Mouse (Mus musculus): ENCODE data around the gene Cd28.
A peak's percentile ranks its signal among the peaks of the same experiment; 100 is the strongest.
"Not testable (repeated sequence)": the region's sequence is repeated elsewhere in the genome, so short reads cannot be mapped to it uniquely, and the experiment has no call there.

Gene Cd28

DNA sequence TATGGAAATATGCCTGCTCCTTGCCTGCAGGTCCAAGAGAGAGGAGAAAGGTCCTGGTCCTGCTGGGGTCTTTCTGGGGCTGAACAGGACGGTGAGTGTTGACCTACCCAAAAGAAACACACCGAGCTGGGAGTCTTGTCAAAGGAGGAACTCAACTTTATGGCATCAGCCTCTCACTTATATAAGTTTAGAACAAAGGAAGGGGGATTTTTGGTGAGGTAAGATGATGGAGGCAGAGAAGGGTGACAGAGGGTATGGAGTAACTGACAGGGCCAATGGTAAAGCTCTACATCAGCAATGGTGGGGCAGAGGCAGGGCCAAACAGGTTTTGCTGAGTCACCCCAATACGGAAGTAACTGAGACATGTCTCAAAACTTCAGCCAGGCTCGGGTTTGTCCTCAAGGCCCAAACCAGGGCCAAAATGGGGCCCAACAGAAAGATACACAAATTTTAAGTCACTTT is 84.6 kb downstream of the Cd28 start:
- DNase-seq (ENCODE audit: low spot score): no peak

DNA sequence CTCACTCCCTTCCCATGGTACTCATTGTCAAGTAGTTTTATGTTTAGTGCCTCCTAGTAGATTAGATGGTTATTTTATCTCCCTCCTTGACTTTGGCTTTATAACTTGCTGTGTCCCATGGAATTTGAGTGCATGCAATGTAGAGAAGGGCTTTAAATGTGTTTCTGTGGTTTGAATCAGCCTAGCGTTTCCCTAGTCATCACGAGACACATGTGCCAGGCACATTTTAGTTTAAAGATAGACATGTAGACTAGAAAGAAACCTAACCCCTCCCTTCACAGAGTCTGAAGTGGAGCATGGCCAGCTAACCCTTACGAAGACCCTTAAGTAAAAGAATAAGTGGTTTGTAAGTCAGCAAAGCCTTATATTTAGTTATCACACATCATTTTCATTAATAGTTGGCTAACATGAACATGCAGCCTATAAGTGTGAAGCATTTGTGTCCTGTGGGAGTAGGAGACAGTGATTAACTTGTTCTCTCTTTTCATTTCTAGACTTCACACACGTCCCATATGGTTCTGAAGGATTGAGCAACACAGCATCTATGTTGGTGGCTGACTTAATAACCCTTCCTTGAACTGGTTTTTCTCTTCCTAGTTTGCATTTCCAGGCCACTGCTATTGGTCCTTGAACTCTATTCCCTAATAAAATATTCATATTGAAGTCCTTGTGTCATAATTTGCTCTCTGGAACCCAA is 86.7 kb downstream of the Cd28 start:
- DNase-seq (ENCODE audit: low spot score): no peak

DNA sequence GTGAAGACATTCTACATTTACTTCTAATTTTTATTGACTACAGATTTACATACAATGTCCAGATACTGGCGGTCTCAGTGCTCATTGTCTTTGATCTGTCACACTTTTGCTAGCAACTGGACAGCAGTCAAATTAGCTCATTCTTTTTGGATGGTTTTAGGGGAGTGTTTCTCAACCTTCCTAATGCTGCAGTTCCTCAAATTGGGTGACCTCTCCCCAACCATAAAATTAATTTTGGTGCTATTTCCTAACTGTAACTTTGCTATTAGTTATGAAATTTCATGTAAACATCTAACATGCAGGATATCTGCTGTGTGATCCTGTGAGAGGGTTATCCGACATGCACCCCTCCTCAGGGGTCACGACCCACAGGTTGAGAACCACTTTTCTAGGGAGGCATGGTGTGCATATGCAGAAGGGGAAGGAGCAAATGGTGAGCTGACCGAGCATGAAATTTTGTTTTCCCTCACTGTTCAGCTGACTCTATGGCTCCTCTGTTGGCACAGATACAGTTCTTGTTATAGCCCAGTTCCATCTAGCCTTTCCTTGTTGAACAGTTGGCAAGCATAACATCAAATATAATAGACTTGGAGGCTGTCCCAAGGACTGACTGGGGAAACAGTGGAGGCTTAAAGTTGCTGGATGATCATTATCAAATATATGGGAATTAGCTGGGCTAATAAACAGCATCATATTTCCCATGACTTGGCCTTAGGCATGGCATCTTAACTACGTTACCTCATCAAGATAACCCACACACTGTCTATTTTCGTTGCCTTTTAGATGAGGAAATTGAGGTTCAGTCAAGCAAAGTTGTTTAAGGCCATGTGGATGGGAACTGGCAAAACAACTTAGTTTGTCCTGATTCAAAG is 87.5 kb downstream of the Cd28 start:
- no peak for DNase-seq (ENCODE audit: low spot score)

DNA sequence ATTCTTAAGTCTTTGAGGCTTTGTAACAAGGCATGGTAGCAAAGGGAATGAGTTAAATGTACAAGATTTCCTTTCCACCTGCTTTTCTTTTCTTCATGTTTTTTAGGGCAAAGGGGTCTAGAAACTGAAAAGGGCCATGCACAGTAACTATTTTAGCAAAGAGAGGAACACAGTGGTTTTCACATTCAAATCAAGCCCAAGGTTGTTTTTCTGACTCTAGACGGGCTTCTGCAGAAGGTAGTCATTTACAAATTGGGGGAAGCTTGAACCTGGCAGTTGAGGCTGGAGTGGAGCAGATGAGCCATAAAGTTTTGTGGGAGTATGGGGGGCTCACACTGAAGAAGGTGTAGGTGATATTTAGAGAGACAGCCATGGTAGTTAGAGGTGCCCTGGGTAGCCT is 88.6 kb downstream of the Cd28 start:
- no peak for DNase-seq (ENCODE audit: low spot score)

DNA sequence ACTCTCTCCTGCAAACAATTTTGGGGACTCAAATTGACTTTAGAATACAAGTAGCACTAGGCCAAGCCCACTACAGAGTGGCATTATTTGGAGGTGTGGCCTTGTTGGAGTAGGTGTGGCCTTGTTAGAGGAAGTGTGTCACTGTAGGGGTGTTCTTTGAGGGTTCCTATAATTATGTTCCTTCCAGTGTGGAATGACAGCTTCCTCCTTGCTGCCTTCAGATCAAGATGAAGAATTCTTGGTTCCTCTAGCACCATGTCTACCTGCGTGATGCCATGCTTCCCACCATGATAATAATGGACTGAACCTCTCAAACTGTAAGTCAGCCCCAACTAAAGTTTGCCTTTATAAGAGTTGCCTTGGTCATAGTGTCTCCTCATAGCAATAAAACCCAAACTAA is 91.1 kb downstream of the Cd28 start:
- no peak for DNase-seq (ENCODE audit: low spot score)

DNA sequence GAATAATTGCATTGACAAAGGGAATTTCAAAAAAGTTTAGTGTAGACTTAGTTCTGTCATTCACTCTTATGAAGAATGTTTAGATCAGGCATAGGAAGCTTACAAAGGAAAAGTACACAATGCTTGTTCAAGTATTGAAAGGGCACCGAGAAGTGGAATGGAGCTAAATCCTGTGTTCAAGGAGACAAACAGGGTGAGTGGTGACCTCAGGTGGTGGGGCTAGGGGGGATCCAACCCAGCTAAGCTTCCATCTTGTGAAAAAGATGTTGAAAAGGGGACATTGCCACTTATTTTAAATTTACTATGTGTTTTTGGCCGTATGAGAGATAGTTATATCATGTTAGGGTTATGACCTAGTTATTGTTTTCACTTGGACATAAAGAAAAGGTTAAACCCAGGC is 91.9 kb downstream of the Cd28 start:
- no peak for DNase-seq (ENCODE audit: low spot score)

DNA sequence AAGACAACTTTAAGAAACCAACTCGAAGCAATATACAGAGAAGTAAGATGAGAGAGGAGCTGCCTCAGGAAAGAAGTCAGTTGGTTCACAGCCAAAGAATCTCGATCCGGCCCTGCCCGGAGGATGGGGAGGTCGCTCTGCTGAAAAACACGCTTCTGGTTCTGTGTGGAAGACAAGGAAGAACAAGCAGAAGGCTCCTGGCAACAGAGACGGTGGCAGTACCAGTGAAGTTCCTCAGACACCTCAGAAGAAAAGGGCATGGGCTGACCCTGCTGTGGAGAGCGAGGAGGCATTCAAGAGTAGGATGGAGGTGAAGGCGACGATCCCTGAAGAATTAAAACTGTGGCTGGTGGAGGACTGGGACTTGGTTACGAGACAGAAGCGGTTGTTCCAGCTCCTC is 92.6 kb downstream of the Cd28 start:
- no peak for DNase-seq (ENCODE audit: low spot score)

DNA sequence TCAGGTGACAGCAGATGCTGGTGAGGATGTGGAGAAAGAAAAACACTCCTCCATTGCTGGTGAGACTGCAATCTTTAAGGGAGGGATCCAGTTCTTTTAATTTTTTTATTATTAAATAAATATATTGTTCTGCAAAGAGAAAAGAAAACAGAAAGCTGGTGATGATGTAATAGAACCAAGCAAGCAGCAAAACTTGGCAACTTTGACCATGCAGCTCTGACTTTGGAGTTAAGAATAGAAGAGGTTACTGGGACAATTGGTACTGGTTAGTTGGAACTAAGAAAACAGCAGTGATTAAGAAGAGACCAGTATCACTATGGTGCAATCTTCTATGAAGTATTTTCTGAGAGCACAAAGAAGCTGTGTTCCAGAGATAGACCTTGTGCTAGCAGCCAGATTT is 94.2 kb downstream of the Cd28 start:
- DNase-seq (ENCODE audit: low spot score): no peak

DNA sequence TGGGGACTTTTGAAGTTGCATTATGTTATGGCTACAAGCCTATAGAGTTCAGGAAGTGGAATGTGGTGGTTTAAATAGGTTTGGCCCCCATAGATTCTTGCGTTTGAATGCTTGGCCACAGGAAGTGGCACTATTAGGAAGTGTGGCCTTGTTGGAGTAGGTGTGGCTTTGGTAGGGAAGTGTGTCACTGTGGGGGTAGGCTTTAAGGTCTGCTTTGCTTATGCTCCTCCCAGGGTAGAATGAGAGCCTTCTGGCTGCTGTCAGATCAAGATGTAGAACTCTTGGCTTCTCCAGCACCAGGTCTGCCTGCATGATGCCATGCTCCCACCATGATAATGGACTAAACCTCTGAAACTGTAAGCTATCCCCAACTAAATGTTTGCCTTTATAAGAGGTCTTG is 95.4 kb downstream of the Cd28 start:
- no peak for DNase-seq (ENCODE audit: low spot score)

DNA sequence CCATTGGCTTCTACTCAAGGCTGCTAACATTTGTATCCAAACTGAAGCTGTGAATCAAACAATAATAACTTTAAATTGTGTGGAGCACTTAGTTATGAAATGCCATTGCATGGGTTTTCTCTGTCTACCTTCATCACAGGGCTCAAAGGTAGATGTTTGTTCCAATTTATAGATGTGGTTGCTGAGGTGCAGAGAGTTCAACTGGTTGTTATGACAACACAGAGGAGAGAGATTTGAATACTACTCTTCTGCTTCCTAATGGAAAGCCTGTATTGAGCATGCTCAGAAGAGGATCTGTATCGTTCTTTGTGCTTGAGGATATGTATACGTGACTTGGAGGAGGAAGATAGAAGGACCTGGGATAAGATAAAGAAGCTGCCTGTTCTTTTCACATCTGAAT is 96.8 kb downstream of the Cd28 start:
- DNase-seq (ENCODE audit: low spot score): no peak

DNA sequence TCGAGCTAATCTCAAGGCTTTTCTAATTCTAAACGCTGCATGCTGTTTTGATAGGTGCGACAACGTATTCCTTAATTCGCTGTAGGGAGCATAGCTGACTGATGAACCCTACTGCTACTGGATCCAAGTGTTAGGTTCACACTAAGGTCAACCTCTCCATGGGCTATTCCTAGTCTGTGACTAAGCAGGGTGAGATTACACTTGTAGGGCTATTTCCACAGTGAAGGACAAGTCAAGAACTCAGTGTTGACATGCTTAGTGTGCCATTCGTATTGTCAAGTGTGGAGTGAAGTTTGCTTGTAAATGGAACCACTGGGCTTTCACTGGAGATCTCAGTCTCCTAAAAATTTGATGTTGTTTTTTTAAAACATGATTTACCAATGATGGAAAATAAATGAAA is 99.3 kb downstream of the Cd28 start:
- DNase-seq (ENCODE audit: low spot score): peak; percentile 27

DNA sequence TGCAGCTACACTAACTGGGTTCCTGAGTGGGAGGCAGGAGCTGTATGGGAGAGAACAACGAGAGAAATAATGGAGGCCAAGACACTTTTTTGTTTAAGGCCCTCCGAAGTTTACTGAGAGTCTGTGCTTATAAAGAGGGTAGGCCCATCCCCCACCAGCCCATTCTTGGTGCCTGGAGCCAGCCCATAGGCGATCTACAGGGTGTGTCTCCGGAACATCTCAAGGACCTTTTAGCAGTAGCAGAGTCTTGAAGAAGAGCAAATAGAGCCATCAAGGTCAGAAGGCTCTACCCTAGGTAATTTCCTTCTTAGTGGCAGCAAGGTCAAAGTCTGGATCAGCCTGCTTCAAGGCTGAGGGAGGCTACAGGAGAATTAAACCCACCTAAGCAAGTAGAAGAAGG is 101.9 kb downstream of the Cd28 start:
- DNase-seq (ENCODE audit: low spot score): not testable (repeated sequence)

DNA sequence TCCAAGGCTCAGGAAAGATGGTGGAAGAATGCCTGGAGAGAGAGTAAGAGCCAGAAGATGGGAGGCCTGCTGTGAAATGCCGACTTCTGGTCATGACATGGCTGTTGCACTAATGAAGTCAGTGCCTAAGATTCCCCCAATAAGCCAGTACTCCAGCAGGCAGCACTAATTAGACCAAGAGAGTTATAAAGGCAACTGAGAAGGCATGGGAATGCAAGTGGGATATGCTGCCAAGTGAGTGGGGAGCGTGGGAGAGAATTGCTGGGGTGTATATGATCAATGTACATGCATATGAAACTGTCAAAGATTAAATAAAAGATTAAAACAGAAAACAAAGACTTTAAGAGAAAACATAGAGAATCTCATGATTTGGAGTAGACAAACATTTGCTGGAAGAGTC is 103.4 kb downstream of the Cd28 start:
- no peak for DNase-seq (ENCODE audit: low spot score)

DNA sequence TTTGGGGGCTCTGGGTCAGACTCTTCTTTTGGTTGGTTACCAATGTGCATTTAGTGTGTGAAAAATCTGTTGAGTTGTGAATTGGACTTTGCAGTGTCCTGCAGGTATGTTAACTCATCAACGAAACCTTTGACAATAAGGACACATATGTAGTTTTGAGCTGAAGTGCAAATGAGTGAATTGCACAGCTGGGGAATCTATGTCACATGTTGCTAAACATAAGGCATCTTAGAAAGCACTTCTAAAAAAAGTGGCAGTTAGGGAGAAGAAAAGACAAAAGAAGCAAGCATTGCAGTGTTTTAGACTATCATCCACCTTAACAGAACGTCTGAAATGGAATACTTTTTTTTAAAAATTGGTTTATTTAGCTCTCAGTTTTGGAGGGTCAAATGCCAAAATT is 104.4 kb downstream of the Cd28 start:
- no peak for DNase-seq (ENCODE audit: low spot score)

DNA sequence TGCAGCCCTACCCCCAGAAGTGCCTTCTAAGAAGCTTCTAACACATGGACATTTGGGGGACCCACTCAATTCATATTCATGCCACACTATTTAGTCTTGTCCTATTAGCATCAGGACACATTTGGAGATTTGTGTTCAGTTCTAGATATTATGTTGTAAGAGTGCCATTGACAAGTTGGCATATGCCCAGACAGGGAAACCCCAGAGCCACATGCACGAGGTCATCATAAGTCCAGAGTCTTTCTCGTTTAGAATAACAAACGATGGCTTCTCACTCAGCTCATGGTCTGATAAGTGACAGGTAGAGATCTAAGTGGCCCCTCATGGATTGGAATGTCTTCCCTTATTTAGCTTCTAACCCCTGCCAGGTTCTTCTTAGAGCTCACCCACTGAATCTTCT is 105.0 kb downstream of the Cd28 start:
- DNase-seq (ENCODE audit: low spot score): no peak

All from lung, postnatal 25 days (tissue).